Mouse (Mus musculus) 3T3-L1 (cell line): ENCODE measurements at regions not wholly inside any gene's neighbourhood (a gene's known extent, or its start where the extent isn't known, plus 50 kb on each side); places are given as distances from the start of the nearest gene placed in this dataset.
"Not testable (repeated sequence)": the region's sequence is repeated elsewhere in the genome, so short reads cannot be mapped to it uniquely, and the experiment has no call there.

ENCODE experiments used
- DNase-seq: peaks from one replicate; pipeline ENCODE4 v3.0.0-alpha.2; 2015; ENCODE audit warnings: low read depth, low spot score

DNA sequence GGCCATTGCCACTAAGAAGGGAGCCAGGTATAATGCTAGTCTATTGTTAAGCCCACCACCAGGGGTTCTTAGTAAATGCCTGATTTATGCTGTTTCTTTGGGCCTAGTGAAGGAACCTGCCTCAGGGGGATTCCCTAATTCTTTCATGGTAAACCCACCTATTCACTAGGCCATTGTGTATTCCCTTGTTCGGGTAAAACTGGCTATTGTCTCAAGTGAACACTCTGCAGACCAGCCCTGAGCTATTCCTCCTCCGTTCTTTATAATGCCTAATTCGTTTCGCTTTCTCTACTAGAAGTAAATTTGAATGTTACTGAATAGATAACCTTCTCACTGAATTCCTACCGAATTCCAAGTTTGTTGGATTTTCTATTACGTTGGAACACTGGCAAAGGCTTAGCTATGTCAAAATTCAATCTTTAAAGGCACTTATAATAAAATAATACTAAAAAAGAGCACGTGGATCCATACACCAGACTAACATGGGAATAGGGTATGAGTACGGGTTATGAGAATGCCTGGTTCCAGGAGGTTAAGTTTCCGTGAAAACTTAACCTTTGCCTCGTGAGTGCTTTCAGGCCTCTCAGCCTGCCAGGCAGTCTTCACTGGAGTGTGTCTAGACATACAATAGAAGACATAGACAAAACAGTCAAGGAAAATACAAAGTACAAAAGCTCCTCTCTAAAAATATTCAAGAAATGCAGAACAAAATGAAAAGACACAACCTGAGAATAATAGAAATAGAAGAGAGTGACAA is 536.8 kb upstream of the Cntn5 start:
- not testable (repeated sequence) for DNase-seq

DNA sequence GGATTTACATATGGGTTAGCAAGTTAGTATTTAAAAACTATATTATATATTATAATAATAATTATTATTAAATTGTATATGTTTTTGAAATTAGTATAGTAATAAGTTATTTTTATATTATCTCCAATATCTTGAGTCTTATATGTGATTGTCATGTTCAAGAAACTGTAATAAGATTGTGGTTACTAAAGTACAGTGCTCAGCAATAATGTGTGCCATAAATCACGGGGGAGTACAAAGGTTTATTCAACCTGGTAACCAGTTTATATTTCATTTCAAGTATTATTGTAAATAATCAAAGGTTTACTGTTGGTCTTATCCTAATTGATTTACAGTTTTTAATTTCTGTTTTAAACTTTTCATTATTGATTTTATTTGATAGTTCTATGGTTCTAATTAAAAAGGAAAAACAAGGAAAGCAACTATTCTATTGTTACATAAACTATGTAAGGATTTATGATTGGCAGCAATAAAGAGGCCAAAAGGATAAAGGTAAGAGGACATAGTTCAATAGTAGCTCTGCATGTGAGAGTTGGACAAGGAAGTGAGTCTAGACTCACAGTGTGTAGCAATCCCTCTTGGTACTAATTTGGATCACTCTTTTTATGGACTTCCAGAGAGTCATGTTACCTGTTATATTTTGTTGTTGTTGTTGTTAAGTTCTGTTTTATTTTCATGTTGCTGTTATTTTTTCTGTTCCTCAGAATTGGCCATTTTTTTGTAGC is 532.0 kb upstream of the Cntn5 start:
- DNase-seq: no peak

DNA sequence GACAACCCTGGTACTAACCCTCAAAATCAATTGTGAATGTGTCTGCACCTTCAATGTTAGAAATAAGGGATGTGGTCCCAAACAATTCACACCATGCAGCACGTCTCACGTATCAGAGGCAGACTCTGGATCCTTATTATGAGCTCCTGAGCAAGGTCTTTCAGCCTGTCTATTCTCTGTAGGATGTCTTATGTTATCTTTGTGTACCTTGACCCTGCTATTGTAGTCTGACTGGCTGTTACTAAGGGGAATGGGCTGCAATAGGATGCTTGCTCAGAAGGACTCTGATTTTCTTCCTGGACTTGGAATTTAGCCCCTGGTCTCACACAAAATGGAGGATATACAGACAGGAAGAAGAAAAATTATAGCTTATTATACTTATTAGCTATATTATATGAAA is 531.4 kb upstream of the Cntn5 start:
- DNase-seq: no peak

DNA sequence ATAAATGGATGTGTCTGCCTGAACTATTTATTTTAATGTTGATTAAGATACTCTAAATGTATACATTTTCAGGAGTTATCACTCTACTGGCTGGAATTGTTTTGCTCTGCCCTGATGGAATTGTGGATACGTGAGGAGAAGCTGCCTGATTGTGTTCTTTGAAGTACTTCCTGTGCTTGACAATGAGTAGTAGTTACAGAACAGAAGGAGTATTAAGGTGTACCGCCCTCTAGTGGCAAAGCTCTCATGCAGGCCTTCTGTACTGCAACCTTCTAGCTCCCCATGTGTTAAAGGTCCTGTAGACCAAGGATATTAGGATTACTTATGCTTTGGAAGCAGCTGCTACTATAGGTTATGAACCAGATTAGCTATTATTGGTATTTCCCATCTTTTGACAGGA is 530.4 kb upstream of the Cntn5 start:
- DNase-seq: peak; percentile 62

DNA sequence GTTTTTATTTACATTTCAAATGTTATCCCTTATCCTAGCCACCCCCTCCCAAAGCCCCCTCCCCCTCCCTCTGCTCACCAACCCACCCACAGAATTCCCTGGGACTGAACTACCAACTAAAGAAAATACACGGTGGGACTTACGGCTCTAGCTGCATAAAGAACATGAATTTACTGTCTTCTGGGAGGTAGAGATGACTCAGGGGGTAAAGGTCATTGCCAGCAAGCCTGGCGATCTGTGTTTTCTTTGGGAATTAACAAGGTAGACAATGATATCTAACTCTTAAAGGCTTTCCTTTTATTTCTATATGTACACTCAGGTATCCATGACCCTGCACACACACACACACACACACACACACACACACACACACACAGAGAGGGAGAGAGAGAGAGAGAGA is 521.9 kb upstream of the Cntn5 start:
- no peak for DNase-seq

DNA sequence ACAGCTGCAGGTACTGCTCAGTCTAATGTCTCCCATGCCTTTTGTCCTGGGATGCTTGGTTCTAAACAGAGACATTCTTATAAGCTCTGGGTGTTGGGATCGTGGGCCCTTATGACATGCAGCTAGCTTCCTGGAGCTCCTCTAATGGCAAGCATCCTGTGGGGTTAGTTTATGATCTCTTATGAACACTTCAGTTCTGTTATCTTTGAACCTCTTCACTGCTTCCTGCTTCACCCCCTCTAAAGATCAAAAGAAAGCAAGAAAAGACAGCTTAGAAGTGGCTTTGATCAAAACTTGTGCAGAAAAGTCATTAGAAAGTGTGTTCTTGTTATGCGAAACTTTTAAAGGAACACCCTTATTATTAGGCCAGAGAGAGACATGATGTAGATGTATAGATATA is 492.3 kb upstream of the Cntn5 start:
- DNase-seq: no peak

DNA sequence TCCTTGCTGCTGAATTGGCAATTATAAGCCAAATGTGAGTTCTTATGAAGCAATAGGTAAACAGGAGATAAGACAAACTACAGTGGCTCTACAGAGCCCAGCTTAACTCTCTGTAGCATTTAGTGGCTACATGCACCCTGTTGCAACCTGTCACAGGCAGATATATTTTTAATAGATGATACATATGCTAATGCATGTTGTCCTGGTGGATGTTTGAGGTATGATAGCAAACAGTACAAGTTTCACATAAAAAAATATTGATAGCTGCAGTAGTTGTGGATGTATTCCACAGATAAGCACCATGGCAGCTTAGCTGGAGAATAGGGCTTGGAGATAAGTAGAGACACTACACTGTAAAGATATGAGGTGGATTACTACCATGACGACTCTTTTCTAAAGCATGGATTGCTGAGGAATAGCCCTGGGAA is 477.1 kb upstream of the Cntn5 start:
- DNase-seq: no peak

DNA sequence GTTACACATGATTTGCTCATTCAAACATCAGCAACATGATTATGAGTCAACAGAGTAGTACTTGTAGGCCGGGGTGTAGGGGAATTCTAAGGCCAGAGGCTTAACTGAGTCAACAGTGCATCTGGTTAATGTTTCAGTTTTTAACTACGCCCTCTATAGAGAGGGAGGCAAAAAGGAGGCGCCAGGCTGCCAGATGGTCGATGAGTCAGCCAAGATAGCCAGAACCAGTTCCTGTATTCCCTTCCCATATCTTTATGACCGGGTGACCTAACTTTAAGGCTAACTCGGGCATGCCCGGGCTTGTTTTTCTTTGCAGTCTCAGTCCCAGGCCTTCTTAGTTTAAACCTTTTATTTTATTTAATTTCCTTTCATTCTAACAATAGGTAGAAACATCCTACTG is 476.0 kb upstream of the Cntn5 start:
- peak; percentile 70 for DNase-seq

DNA sequence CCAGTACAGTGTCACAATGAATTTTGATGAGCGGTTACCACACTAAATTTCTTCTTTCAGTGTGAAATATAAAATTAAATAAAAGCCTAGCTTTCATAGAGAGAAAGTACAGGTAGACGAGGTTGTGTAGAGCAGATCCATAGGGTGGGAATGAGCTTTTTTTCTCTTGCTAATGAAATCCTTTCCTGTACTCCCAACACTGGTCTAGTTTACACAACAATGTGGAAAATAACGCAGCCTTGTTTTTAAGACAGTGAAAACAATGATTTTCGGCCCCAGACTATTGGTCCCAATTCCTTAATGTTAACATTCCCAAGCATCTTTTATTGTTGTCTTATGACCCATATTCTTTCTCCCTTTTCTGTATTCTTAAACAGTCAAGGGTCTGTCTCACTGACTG is 473.5 kb upstream of the Cntn5 start:
- no peak for DNase-seq

DNA sequence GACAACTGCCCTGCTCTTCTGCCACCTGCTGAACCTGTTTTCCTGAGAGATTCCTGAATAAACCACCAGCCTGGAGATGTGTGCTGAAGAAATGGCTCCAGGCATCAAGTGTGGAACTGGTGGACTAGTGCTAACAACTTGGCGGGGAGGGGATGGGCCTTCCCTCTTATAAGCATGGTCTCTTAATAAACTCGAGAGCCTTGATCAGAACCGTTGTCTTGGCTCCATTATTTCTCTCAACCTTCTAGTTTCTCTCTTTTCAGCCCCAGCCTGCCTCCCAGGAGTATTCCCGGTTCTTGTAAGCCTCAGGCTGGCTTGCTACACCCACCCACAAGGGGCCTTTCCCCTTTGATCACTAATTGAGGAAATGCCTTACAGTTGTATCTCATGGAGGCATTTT is 473.0 kb upstream of the Cntn5 start:
- no peak for DNase-seq

DNA sequence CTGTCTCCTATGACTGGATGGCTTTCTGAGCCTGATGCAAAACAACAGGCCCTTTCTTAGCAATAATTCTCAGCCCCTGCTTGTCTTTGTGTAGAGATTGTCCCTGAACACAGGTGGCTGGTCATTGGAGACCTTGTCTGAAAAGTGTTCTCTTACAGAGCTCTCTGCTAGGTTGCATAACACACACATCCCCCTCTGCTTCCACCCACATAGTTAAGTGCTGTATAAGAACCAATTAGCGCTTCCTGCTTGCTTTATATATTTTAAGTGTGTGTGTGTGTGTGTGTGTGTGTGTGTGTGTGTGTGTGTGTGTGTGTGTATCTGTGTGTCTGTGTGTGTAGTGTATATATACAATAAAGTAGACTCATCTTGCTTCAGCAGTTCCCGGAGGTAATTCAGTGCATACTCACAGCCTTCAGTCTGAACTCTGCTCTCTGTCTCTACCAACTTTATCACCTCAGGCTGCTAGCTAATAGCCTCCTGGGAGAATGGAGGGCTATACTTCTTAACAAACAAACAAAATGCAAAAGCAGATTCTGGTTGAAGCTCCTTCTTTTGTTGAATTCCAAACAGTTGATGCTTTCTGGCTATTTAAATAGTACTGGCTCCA is 468.8 kb upstream of the Cntn5 start:
- DNase-seq: no peak

DNA sequence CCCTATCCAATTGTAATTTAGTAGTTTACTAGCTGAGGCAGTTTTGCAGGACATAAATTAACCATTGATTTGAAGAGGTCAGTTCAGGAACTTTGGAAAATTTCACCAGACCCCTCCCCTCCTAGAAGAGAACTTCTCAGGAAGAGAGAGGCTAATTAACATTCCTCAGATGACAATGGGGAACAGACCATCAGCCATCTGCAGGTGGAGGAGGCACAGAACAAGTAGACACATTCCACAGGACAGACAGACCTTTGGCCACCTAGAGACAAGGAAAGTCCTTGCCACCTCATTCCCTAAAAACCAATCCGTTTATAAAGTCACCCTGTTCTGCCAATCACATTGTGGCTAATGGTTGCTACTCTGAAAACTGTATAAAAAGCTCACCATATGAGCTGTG is 463.5 kb upstream of the Cntn5 start:
- DNase-seq: no peak

DNA sequence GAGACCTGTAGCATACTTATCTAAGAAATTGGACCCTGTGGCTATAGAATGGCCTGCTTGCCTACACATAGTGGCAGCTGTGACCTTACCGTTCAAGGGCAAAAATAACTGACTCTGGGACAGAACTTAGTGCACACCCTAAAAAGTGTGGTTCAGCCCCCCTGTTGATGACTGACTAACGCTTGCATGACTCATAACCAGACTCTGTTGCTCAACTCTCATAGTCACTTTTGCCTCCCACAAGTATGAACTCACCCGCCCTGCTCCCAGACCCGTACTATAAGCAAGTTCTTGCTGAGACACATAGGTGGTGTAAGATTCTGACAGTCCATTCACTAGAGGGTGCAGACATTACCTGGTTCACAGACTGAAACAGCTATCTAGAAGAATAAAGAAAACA is 424.3 kb upstream of the Cntn5 start:
- peak; percentile 59 for DNase-seq

DNA sequence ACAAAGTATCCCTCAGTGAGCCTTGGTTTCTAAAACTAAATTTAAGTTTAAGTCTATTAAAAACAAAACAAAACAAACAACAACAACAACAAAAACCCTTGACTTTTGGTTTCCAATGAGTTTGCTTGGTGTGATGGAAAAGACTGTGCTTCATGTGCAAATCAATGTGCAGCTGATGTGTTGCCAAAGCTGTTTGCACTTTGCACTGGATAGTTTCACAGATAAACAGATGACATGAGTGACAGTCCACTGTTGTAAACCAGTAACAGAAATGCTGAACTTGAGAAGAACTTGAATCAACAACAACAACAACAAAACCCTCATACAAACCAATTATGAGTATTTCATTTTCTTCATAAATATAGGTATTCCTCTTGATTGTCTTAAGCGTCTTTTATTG is 412.6 kb upstream of the Cntn5 start:
- DNase-seq: no peak

DNA sequence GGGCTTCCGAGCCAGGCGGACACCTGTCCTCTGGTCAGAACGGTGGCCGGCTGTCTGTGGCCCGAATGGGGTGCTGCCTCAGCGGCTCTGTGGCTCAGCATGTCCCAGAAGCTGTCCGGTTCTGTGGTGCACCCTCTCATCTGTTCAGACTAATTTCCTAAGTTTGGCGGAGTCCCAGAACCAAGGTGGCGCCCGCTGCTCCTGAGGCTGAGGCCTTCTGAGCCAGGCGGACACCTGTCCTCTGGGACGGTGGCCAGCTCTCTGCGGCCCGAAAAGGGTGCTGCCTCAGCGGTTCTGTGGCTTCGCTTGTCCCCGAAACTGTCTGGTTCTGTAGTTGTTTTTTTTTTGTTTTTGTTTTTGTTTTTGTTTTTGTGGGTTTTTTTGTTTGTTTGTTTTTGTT is 392.5 kb upstream of the Cntn5 start:
- DNase-seq: not testable (repeated sequence)

DNA sequence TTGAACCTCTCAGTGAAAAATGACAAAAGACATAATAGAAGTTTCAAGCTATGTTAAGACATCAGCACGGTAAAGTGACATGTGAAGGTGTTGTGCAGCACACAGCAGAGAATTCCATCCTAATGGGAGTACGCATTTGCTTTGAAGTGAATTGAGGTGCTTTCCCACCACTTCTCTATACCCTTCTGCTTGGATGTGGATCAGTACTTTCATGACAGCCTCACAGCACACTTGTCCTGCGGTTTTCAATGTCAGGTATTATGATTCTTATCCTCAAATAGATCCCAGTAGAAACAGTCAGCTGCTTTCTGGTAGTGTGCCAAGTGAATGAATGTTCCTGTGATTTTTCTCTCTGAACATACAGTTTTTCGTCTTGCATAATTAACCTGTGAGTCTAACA is 380.6 kb upstream of the Cntn5 start:
- DNase-seq: no peak

DNA sequence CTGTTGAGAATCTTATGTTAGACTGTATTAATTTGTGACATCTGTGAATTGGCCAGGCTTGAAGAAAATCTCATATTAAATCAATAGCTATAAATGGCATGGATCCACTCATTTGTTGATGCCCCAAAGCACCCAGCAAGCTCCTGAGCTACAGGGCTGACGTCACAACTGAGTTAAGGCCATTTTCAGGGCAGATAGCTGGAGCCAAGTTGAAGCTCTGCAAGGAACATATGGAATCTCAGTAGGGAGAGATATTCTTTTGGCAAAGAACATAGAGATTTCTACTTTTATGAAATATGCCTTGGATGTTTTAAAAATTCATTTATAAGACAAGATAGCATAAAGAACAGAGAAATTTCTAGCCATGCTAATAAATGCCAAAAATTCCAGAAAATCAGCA is 380.0 kb upstream of the Cntn5 start:
- DNase-seq: no peak

DNA sequence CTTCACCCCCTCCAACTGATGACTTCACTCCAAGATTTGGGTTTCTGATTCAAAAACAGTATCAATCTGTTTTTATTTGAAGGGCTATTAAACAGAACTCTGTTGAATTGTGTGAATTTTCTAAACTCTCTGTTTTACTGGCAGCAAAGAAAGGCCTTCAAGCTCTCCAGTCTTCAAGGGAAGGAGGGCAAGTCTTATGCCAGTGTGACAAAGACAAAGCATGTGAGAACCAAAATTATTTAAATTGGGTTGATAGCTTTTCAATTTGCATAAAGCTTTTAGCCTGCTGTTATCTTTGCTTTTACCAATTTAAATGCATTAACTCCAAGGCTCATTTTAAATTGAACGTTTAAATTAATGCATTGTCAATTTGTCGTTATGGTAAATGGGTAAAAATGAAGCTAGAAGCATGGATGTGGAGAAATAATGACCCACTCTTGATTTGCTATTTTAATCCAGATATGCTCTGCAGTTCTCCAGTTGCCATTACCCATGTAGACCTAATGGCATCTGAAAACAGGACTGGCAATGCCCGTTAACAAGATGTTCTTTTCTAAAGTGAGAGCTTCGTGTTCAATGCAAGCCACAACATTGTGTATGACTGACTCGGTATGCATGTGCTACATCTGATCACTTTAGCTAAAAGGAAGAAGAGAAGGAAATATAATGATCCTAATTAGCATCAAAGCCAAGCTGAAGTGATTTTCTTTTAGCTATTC is 375.0 kb upstream of the Cntn5 start:
- no peak for DNase-seq

DNA sequence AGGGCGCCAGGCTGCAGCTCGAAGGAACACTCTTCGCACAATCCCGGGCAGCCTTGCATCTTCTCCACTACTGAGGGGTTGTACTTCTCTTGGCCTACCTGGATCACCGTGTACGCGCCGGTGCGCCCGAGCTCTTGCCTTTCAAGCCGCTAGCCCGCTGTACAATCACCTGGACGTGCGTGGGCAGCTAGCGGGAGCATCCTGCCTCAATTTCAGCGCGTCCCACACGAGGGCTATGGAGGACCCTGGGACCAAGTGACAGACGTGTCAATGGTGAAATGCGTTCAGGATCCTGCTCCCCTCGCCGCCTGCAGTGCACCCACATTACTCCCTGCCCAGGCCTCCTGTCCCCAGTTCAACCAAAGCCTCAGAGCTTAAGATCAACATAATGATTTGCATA is 373.2 kb upstream of the Cntn5 start:
- DNase-seq: no peak

DNA sequence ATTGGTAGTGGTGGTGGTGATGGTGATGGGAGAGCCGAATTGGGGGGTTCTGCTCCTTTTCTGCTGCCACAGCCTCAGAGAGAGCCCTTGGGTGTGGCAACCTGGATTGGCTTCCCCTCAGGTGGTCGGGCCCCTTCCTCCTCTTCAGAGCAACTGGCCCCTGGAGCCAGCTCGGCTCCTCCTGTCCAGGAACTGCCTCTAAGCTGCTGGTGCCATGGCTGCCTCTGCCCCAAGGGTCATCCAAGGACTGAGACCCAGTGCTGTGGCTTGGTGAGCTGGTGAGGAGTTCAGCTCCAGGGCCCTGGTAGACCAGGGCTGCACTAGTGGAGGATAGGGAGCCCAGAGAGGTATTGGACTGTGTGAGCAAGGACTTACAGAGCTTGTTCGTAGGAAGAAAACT is 372.4 kb upstream of the Cntn5 start:
- DNase-seq: no peak

DNA sequence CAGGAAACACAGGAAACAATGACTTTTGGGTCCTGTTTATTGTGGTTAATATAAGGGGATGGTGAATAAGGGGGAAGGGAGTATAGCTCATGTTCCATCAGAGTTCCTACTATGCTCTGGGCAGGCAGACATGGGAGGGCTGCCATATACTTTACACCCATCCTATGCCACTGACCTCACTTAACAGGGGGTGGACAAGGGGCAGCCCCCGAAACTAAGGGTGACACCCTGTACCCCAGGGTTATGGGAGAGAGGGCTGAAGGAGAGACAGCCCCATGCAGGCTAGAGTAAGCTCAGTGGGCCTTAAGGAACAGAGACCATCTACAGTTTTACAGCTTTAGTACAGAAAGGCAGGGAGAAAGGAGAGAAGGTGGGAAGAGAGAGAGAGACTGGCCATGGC is 352.3 kb upstream of the Cntn5 start:
- no peak for DNase-seq

DNA sequence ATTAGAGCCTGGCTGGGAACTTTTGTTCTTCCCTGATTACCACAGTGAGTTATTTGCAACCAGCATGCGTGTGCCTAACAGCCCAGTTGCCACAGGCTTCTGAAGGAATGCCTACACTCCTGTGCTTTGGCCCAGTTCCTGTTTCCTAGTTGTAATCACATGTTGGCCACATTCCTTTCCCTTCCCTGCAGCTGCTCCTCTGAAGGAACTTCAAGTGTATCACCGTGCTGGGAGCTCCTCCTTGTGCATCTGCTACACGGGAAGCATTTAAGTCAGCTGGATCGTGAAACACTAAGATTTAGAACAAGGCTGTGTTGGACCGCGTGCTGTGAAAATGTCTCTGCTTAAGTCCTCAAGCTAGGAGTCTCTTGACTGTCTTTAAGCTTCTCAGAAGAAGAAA is 302.3 kb upstream of the Cntn5 start:
- DNase-seq: peak; percentile 1
